Mouse (Mus musculus): ENCODE data around the gene Mllt10.
"Not testable (repeated sequence)": the region's sequence is repeated elsewhere in the genome, so short reads cannot be mapped to it uniquely, and the experiment has no call there.

Mllt10 gene

DNA sequence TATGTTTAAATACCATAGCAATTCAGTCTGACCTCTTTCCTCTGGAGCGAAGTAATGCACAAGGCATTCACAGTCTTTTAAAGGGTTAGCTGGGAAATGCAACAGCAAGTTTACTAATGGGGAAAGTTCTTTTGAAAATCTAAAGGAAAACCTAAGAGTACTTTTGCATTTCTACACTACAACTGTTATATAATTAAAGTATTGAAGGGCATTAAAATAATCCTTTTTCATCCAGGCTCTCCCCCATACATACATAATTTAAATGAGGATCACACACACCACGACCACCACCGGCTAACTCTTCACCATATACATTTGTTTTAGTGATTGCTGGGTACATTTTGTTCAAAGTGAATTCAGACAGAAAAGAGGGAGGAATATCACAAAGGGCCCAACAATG is 2.5 kb upstream of the Mllt10 start:
- DNase-seq: no peak

DNA sequence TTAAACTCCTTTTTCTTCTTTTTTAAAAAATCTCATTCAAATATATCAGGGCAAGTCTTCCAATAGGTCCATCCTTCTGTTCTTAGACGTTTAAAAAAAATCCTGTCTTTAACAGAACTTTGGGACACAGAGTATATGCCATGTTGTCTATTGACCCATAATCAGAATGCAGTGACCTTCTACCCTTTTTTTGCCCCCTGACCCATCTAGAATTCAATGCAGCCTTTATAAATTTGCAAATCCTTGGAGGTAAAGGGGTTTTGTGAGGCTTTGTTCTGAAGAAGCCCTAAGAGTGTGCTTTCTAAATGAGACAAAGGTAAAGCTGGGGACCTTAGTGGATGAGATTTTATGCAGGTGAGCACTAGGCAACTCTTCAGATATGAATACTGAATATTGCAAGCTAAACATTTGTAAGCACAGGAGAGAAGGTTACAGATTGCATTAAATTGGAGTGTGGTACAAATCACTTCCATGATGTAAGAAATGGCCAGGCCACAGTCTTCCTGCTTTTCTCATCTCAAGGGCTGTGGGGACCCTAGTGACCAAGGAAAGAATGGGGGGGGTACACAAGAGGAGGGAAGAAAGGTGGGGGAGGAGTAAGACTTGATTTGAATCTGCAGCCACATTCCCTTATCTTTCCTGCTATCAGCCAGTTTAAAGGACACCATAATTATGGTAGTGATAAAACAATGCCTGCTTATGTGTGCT is 1.6 kb upstream of the Mllt10 start:
- no peak for DNase-seq

DNA sequence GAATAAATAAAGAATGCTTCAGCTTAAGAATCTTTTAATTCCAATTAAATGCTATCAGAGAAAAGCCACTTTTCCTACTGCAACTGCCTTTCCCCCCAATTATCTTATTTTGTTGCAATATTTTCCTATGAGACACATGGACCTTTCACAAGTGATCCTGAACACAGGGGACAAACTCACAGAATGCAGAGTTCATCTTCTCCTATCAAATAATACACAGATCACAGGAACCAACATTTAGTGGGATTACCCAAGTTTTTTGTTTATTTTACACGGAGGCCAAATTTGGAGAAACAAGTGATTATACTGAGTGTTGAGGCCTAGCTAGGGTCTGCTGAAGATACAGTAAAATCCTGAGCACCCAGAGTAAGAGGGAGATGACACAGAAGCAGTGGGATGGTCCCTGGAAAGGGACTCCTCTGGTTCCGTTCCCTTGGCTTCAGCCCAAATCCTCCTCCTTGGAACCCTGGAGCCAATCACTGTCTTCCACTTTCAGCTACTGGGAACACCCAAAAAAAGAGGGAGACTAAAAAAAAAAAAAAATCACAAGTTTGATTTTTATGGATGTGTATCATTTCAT is 996 bp upstream of the Mllt10 start:
- DNase-seq: peak; percentile 65 to 73

DNA sequence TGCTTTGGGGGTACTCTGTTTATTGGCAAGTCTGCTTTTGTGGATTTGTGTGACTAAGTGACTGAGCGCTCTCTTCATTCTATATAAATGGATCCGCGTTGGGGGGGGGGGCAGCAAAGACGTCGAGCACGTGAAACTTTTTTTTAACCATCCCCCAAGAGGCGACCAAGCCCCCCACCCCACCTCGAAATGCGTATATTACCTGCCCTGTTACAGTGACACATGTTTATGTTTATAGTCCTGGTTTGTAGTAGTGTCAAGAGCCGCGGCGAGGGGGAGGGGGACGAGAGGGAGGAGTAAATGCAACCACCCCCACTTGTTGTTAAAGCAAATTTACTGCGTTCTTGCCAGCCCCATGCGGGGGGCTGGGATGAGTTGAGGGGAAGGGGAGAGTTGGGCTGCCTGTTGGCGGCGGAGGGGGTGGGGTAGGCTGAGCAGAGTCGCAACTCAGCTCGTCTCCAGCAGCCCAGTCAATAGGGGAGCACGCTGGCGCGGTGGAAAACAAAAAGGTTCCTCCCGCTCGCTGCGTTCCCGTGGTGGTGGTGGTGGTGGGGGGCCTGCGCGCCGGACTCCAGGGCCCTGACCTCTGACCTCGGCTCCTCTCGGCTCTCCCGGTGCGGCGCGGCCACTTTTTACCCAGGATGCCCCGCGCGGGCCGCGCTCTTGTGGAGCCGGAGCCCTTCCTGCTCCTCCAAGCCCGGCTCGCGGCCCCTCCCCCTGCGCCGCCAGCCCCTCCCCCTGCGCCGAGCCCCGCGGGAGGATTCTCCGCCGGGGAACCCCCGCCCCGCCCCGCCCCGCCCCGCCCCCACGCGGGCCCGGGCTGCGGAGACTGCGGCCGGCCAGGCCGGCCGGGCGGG is 1.1 kb downstream of the Mllt10 start:
- peak; percentile 95 to 97 for DNase-seq

DNA sequence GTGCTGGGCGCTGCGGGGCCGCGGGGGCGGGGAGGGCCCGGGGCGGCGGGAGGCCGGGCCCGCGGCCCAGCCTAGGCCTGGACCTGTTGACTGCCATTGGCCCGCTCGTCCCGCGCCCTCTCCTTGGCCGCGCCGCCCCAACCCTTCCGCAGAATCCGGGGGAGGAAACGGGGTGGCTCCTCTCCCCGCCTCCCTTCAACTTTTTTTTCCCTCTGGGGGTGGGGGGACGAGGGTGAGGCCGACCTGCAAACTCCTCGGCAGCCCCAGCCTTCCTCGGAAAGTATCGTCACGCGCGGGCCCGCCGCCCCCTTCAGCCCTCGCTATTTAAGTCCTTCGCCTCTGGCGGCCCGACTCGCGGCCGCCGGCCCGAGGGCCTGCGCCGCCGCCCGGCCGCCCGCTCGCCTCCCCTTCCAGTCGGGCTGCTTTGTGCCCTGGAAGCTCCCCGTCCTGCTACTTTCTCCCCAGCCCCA is 1.8 kb downstream of the Mllt10 start:
- DNase-seq: peak; percentile 87 to 92

DNA sequence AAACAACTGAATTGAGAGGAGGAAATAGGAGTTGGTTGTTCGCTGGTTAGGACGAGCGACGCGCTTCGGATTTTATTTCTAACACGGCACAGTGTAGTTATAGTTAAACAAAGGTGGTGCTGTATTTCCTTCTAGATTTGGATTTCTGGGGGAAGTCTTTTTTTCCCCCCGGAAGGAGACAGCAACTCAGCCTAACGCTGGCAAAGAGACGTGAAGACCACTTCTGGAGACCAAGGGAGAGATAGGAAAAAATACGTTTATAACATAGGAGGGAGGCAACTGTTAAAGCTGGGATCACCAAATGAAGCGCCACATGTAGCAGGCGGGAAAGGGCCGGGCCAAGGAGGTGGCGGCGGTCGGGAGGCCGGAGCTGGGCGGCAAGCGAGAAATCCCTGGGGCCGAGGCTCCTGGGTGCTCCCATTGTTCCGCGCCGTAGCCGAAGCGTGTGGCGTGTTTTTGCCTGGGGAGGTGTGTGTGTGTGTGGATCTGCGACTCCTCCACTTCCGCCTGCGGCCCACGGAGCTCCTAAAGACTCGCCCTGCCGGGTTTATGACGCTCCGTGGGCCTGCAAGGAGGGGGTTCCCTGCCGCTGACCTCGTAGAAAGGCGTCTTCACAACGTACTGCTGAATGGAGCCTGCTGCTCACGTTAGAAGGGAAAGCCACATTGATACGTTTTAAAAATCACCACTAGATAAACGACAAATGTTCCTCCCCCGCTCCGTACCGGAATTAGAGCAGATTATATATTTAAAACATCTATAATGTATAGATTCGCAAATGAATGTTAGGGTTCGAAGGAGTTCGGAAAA is 2.5 kb downstream of the Mllt10 start:
- peak; percentile 67 to 78 for DNase-seq

DNA sequence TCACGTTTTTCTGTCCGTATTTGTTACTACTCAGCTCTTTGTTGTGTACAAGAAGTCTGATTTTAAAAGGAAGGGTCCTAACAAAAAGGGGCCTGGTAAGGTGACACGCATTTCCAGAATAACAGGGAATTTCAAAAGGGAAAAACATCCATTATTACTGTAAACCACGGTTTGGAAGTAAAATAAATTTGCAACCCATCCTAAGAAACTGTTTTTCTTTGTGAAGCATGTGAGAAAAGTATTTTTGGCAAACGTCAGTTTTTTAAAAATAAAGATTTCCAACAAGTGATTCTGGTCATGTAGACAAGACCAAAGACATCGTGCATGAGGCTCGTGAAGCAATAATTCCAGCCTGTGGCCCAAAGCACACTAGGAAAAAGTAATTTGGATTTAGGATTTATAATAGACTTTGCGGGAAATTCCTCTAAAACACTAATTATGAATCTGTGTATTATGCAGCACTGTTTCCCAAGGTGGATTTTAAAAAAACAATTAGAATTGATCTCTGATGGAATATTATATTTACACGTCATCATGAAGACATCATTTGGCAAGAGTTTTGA is 3.2 kb downstream of the Mllt10 start:
- DNase-seq: peak in 1 of 2 experiments; percentile 26

DNA sequence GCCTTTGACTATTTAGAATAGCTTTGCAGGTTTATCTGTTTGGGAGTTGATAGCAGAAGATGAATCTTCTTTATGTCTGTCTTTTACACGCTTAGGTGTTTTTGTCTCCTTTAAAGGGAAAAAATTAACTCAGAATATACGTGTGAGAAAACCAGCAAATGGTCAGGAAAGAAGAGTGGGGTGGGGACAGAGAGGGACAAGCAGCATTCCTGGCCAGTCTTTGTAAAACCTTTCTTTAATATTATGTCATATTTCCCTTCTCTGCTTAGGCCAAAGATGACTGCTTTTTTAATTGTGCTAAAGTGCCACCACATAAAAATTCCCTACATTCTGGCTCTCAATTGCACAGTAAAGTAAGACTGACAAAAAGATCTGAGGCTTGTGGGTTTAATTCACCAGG is 4.0 kb downstream of the Mllt10 start:
- peak in 1 of 2 experiments; percentile 22 for DNase-seq

DNA sequence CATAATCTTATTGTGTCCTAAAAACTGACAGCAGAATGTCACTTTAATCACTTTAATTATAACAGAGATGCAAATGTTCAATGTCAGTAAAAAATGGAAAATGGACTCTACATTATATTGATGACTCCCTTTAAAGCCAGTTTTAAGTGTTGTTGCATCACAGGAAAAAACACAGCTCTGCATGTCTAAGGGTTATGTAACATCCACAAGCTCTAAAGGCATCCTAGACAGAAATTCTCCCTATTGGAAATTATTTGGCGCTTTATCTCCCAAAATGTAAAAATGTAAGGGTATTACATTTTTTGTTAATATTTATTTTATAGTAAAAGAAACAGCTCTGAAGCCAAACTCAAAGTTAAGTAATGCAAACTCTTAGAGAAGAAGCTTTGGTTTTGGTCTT is 4.9 kb downstream of the Mllt10 start:
- DNase-seq: no peak

DNA sequence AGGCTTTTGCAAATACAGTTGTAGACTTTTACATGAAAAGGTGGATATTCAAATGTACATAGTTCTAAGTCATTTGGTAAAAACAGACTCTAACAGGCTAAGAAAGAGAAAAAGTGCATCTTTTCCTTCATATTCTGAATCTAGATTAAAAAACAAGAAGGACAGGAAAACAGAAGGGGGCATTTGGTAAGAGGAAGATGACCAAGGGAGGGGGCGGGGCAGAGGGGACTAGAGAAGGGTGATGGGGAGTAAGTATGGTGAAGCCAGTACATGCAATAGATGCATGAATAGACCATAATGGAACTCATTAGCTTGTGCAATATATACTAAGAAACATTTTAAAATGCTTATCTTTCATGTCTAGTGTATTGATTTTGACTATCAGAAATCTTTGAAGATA is 5.4 kb downstream of the Mllt10 start:
- DNase-seq: no peak

DNA sequence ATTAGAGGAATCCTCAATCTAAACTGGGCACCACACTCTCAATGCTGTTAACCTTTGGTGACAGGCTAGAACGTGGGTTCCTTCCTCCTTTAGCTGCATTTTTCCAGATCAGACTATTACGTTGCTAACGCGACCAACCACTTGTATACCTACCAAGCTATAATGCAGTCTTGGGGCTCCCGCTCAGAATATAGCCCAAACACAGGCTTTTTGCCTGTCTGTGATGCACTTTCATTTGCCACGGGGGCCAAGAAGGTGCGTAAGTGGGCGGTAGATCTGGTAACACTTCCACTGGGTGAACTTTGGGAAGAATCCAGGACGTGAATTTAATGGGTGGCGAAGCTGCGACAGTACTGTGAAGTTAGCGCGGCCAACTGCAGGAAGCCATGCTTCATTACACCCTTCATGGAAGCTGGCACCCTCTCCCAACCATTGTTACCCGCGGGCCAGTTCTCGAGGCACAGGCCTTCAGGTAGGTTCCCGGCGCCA is 8.8 kb downstream of the Mllt10 start:
- peak; percentile 83 to 88 for DNase-seq

DNA sequence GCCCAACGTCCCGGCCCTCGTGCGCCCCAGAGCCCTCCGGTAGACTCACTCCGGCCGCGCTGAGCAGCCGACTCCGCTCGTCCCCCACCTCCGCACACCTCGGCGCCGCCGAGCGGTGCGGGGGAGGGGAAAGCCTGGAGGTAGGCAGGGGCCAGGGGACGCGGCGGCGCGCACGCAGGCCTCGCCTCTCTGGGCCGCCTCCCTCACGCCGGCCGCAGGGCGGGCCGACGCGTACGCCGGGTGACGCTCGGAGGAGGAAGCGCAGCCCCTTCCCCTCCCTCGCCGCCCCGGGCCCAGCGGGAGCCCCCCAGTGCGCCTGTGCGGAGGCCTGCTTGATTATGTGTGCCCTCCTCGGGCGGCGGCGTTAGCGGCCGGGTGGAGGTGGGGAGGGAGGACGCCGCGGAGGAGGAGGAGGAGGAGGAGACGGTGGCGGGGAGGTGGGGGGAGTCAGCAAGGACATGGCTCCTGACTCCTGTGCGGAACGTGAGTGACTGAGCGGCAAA is 9.4 kb downstream of the Mllt10 start:
- DNase-seq: peak; percentile 94 to 96

DNA sequence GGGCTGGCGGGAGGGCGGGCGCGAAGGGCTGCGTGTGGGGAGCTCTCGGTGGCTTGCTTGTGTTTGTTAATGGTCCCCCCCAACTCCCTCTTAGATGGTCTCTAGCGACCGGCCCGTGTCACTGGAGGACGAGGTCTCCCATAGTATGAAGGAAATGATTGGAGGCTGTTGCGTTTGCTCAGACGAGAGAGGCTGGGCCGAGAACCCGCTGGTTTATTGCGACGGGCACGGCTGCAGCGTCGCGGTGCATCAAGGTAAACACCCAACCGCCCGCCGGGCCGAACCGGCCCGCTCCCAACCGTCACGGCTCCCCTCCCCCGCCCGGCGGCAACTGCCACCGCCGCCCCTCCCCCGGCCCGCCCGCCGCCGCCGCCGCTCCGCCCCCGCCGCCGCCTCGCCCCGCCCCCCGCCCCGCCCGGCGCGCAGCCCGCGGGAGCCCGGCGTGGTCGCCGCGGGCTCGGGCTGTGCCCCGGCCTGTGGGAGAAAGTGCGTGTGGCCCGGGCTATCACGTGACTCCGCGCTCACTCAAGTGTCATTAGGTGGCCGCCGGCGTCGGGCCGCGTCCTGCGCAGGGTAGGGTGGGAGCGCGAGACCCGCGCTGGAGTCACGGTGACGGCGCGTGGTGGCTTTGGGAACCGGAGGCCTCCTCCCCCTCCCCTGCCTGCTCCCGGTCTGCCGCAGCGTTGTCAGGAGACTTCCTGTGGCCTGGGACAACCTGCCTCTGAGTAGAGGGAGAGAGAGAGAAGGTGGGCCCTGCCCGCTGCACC is 10.1 kb downstream of the Mllt10 start:
- DNase-seq: peak; percentile 87 to 88

DNA sequence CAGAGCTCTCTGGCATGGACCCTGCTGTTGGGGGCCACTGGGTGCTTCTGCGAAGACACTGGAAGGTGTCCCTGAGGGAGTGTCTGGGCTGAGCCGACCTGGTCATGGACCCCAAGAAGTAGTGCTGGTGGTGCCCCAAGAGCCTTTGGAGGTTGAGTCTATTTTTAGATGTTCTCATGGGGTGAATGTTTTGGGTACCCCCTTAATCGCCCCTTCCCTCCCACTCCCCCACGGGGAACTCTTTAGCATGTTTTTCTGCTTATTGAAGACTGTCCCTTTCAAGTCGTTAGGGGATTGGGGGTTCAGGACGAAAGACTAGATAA is 10.6 kb downstream of the Mllt10 start:
- DNase-seq: no peak

DNA sequence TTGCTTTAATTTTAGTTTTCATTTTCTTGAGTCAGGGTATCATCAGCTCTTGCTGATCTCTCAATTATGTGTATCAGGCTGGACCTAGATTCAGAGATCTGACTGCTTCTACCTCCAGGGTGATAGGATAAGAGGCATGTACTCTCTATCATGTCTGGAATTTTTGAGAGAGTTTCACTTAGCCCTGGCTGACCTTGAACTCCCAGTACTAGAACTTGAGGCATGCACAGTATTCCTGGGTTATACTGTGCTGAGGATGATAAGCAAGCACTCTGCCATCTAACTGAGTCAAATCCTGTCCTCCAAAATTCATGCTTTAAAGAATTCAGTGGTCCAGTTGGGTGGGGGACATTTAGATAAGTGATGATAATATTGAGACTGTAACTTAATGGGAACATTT is 11.4 kb downstream of the Mllt10 start:
- no peak for DNase-seq

DNA sequence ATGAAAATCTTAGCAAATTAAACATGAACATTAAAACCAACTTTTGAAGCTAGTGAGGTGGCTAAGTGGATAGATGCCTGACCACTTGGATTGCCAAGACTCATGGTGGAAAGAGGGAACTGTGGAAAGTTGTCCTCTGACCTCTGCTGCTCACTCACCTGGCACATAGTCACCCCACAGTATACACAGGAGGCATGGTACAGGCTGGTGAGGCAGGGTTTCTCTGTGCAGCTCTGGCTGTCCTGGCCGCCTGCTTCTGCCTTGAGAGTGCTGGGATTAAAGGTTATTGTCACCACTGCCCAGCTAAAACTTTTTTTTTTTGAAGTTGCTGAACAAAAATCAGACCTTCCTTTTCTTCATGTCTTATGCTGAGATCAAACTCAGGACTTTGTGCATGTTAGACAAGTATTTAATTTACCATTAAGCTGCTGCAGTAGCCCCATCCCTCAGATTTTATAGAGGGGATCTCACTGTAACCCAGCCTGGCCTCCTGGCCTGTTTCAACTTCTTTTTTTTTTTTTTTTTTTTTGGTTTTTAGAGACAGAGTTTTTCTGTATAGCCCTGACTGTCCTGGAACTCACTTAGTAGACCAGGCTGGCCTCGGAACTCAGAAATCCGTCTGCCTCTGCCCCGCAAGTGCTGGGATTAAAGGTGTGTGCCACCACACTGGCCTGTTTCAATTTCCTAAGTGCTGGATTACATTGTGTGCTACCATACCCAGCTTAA is 13.2 kb downstream of the Mllt10 start:
- DNase-seq: no peak

DNA sequence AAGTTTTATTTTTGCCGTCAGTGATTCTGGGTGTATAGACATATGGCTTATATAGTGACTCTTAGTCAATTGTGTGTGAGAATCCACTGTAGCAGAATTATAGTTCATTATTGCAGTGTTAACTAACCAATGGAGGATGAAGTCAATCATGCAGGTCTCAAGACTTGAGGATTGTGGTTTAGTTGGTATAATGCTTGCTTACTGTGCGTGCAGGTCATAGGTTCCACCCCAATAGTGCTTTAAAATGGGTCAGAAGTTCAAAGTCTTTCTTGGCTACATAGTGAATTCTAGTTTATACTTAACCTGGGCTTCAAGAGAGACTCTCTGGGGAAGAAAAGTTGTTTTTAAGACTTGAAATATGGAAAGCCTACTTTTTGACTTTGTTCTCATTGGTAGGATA is 16.9 kb downstream of the Mllt10 start:
- DNase-seq: no peak

DNA sequence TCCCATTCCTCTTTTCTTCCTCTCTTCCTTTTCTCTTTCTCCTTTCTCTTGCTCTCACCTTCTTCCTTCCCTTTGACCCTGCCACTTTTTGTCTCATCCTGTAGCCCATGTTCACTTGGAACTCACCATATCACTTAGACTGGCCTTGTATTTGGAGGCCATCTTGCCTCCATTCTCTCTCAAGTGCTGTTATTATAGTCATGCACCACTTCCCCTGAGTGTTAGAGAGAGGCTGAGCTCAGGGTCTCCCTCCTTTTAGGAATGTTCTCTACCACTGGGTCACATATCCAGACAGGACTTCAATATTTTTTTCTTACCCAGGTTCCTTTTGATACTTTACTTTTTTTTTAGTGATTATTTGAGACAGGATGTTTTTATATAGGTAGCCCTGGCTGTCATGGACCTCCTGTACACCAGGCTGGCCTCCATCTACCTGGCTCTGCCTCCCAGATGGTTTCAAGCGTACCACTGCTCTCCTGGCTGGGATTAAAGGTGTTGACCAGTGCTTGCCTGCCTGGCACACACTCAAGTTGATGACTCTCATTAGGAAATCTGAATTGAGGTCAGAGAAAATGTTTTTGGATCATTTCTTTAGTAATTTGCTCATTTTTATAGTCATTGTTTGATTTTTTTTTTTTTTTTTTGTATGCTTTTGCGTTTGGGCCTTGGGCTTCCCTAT is 25.3 kb downstream of the Mllt10 start:
- DNase-seq: peak; percentile 49

DNA sequence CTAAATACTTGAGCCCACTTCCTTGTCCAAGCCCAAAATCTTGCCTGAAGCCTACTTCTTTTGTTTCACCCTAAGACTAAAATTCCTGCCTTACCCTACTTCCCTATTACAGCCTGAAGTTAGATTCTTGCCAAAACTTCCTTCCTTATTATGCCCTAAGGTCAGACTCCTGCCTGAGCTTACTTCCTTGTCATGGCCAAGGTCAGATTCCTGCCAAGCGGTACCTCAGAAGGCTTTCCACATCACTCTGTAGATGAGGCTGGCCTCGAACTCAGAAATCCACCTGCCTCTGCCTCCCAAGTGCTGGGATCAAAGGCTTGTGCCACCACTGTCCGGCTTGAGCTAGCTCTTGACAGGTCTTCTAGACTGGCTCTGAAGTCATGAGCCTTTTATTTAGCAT is 32.7 kb downstream of the Mllt10 start:
- not testable (repeated sequence) for DNase-seq

DNA sequence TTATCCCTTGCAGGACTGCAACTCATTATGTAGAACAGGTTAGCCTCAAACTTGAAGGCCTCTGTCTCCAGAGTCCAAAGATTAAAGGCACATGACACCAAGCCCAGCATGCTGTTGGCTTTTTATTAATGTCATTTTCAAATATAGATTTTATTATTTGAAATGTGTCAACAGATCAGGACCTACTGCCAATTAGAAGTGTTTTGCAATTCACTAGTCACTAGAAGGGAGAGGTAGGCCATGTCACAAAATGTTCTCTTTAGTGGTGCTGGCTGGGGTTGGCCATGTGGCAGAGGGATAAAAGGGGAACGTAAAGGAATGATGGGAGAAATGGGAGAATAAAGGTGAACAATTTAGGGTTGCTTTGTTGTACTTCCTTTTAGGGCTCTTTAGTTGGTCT is 38.8 kb downstream of the Mllt10 start:
- no peak for DNase-seq

All from cerebellum, postnatal 14 days (tissue).